Mouse (Mus musculus) kidney, embryonic 16.5 days (tissue): ENCODE measurements around the gene Wdr47. TPM values are rescaled to one million over a fixed set of nuclear protein-coding genes. Genes with fewer than 3 reads are reported as not detected.
"Not testable (repeated sequence)": the region's sequence is repeated elsewhere in the genome, so short reads cannot be mapped to it uniquely, and the experiment has no call there.

ENCODE experiments used
- ATAC-seq: fragments of 200-750 bp; cut with Nextera tagmentation; 2 replicates; pipeline ENCODE4 v1.8.0; 2017; ENCODE audit warnings: moderate TSS enrichment; ENCODE audit not compliant: low FRiP score, low TSS enrichment
- H3K27ac ChIP-seq: fragments of 300-500 bp; sonication (generic); 2 replicates; pipeline ENCODE4 v1.5.1; 2014; ENCODE audit warnings: low read length
- H3K27me3 ChIP-seq: fragments of 300-500 bp; sonication (generic); 2 replicates; pipeline ENCODE4 v1.6.1; 2014; ENCODE audit warnings: low read length, control low read depth, mixed read lengths; ENCODE audit not compliant: insufficient read depth
- H3K36me3 ChIP-seq: fragments of 300-500 bp; sonication (generic); 2 replicates; pipeline ENCODE4 v1.6.1; 2014; ENCODE audit warnings: low read length, control low read depth, mixed read lengths; ENCODE audit not compliant: insufficient read depth
- H3K4me1 ChIP-seq: fragments of 300-500 bp; sonication (generic); 2 replicates; pipeline ENCODE4 v1.6.1; 2014; ENCODE audit warnings: low read length, control low read depth, mixed read lengths; ENCODE audit not compliant: insufficient read depth
- H3K4me2 ChIP-seq: fragments of 300-500 bp; sonication (generic); replicated peaks from 2 replicates; pipeline ENCODE4 v1.6.1; 2014; ENCODE audit warnings: low read depth, low read length
- H3K4me3 ChIP-seq: fragments of 300-500 bp; sonication (generic); 2 replicates; pipeline ENCODE4 v1.5.1; 2014; ENCODE audit warnings: mild to moderate bottlenecking, low read length
- H3K9ac ChIP-seq: fragments of 300-500 bp; sonication (generic); replicated peaks from 2 replicates; pipeline ENCODE4 v1.6.1; 2014; ENCODE audit warnings: low read length
- H3K9me3 ChIP-seq: fragments of 300-500 bp; sonication (generic); 2 replicates; pipeline ENCODE4 v1.6.1; 2016; ENCODE audit warnings: low read length, control low read depth
- WGBS: fragments of 180-500 bp; shearing (Covaris S2); extraction: QIAGEN DNeasy Blood & Tissue Kit; methylation state at CpG from one replicate; pipeline ENCODE4 v1.1.7; 2014; 5-methylcytosine and 5-hydroxymethylcytosine counted together
- polyA plus RNA-seq: library from polyadenylated mRNA; unstranded; fragments of >200 nt; fragmentation: Nextera tagmentation; extraction: Ambion mirVana; gene quantifications from 2 replicates; pipeline ENCODE4 v1.2.1, GENCODE M21; 2015

Gene Wdr47
- polyA plus RNA-seq, 1 experiment from 2014 or later, result 8.9 TPM

DNA sequence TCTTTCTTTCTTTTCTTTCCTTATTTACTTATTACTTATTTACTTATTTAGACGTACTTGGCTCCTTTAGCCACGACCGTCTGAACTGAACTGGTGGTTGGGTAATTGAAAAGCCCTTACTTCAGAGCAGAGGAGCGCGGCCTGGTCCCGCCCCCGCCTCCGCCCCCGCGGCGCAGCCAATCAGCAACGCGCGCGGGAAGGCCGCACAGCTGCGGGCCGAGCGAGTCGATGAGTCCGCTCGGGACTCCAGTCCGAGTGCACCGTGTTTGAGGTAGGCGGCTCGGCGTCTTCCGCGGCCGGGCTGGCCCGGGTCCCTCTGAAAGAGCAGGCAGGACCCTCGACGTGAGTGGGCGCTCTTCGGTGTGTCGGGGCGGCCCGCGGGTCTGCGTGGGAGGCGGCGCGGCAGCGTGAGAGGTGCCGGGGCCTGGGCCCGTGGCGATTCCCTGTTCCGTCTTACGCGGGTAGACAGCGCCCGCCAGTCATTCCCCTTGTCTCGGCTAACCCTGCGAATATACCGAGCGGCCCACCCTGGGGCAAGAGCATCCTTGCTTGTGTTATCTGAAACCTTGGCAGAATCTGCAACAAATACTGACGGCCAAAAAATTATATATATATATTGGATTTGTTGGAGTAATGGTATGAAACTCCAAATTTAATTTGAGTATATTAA lies 62.8 kb downstream of the Wdr47 start, which contains the start of gene Clcc1:
Clcc1 (plus strand) TSS at position 204 of the 670 bp plus-strand sequence.
- no peaks in the 10 kb centered on the region for H3K9me3 ChIP-seq
- ATAC-seq, result peak; percentile 98
- H3K36me3 ChIP-seq, result no peaks in the 10 kb centered on the region
- H3K27ac ChIP-seq, result peak within 1 kb of the TSS; percentile 89
- H3K4me3 ChIP-seq, result peak within 1 kb of the TSS; percentile 89
- WGBS, result under 1% methylated on average over 57 of the region's 57 CpGs
- H3K4me1 ChIP-seq, result peaks cover 16% of the 10 kb centered on the region
- H3K4me2 ChIP-seq, result peak within 1 kb of the TSS; percentile 70
- H3K27me3 ChIP-seq, result no peaks in the 10 kb centered on the region
- H3K9ac ChIP-seq, result peak within 1 kb of the TSS; percentile 94

DNA sequence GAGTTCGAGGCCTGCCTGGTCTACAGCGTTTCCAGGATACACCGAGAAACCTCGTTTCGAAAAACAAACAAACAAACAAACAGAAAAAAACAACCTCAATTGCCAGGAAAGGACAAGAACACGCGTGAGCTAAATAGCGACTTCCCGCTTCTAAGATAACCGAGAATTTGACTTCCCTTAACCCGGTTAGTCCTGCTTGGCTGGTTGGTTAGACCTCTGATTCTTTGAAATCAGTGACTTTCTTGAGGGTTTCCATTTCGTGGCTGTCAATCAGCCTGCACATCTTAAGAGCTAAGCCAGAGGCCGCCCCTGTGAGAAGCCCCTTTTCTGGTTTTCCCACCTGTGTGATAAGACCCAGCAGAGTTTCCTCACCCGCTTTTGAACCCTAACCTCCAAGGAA lies 63.5 kb downstream of the Wdr47 start:
- peak overlapping the region; percentile 89 for H3K4me3 ChIP-seq
- peaks cover 16% of the 10 kb centered on the region for H3K4me1 ChIP-seq
- 24% methylated on average over 14 of the region's 14 CpGs for WGBS
- H3K4me2 ChIP-seq, result peak overlapping the region; percentile 70
- no peak overlapping the region for H3K27ac ChIP-seq
- no peaks in the 10 kb centered on the region for H3K36me3 ChIP-seq
- H3K27me3 ChIP-seq, result no peaks in the 10 kb centered on the region
- H3K9me3 ChIP-seq, result no peaks in the 10 kb centered on the region
- no peak for ATAC-seq
- peak overlapping the region; percentile 94 for H3K9ac ChIP-seq

DNA sequence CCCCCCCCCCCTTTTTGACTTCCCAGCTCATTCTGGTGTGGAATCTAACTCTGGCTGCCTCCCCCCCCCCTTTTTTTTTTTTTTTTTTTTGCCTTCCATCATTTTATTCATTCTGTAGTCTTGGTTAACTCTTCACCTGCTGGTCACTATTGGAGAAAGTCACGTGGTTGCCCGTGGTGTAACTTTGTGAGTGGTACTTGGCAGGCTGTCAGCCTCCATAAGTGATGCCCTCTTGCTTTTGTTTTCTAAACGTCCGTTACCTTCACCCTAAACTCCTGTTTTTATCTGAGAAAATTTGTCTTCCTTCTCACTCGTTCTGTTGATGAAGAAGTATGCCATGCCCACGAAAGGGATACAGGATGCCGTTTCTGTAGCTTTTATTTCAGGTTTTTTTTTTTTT lies 64.4 kb downstream of the Wdr47 start:
- H3K4me2 ChIP-seq, result peak overlapping the region; percentile 70; the same call in 1 of the 2 replicates

DNA sequence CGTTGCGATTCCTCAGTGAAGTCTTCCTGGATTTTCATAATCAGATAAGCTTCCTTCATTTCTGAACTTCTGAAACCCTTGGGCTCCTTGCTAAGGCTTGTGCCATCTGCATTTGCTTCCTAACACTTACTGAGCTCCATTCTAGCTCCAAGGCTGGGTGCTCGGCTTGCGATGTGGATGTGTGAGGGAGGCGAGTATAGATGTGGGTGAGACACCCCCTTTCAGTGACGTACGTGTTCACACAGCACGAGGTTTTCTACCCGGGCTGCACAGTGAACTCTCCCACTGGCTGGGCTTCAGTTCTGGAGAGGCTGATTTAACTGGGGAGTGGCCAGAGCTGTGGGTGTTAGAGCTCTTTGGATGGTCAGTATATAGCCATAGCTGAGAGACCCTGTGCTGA lies 67.5 kb downstream of the Wdr47 start:
- no peak overlapping the region for H3K4me2 ChIP-seq
- H3K9ac ChIP-seq, result no peak overlapping the region
- peaks cover 12% of the 10 kb centered on the region for H3K4me1 ChIP-seq
- H3K36me3 ChIP-seq, result peaks cover 20% of the 10 kb centered on the region
- H3K27me3 ChIP-seq, result no peaks in the 10 kb centered on the region
- 91% methylated on average over 9 of the region's 9 CpGs for WGBS
- no peak for ATAC-seq
- no peak overlapping the region for H3K4me3 ChIP-seq
- no peak overlapping the region for H3K27ac ChIP-seq
- H3K9me3 ChIP-seq, result no peaks in the 10 kb centered on the region

More for the DNA sequence above, 64.4 kb downstream of the Wdr47 start:
- H3K27ac ChIP-seq, result no peak overlapping the region
- no peak for ATAC-seq
- no peak overlapping the region for H3K9ac ChIP-seq
- no peaks in the 10 kb centered on the region for H3K36me3 ChIP-seq
- peaks cover 16% of the 10 kb centered on the region for H3K4me1 ChIP-seq
- no peaks in the 10 kb centered on the region for H3K9me3 ChIP-seq
- WGBS, result 86% methylated on average over 7 of the region's 7 CpGs
- no peak overlapping the region for H3K4me3 ChIP-seq
- H3K27me3 ChIP-seq, result no peaks in the 10 kb centered on the region

DNA sequence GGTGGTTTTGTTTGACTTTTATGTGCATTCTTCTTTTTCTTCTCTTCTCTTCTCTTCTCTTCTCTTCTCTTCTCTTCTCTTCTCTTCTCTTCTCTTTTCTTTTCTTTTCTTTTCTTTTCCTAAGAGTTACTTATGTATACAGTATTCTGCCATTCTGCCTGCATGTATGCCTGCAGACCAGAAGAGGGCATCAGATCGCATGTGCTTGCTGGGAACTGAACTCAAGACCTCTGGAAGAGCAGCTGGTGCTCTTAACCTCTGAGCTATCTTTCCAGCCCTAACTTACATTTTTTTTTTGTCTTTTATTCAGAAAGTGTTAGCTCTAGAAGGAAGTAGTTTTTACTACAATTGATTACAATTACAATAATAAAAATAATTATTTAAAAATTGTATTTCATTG lies 69.9 kb downstream of the Wdr47 start:
- H3K4me2 ChIP-seq, result no peak overlapping the region
- no peaks in the 10 kb centered on the region for H3K9me3 ChIP-seq
- H3K27ac ChIP-seq, result no peak overlapping the region
- WGBS, result 84% methylated on average over 1 of the region's 1 CpGs
- H3K9ac ChIP-seq, result no peak overlapping the region
- H3K4me3 ChIP-seq, result no peak overlapping the region
- no peak for ATAC-seq
- no peaks in the 10 kb centered on the region for H3K27me3 ChIP-seq
- H3K4me1 ChIP-seq, result no peaks in the 10 kb centered on the region
- H3K36me3 ChIP-seq, result peaks cover 32% of the 10 kb centered on the region

DNA sequence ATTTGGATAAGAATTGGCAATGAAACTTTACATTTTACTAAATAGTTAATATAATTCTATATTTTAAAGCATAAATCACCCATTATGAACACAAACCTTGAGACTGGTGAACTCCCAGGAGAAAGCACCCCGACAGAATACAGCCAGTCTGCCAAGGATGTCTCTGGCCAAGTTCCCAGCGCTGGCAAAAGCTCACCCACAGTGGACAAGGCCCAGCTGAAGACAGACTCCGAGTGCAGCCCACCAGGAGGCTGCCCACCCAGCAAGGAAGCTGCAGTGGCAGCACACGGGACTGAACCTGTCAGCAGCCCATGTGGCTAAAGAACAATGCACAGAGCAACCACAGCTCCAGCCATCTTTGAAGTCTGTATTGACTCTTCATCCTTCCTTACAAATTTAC lies 85.5 kb downstream of the Wdr47 start:
- 72% methylated on average over 4 of the region's 4 CpGs for WGBS
- Histone ChIP-seq H3K9ac (no peak overlapping the region), H3K27ac (no peak overlapping the region), H3K36me3 (peaks cover 72% of the 10 kb centered on the region), H3K4me2 (no peak overlapping the region), H3K4me1 (no peaks in the 10 kb centered on the region), H3K4me3 (no peak overlapping the region), H3K9me3 (no peaks in the 10 kb centered on the region), H3K27me3 (no peaks in the 10 kb centered on the region)
- no peak for ATAC-seq

DNA sequence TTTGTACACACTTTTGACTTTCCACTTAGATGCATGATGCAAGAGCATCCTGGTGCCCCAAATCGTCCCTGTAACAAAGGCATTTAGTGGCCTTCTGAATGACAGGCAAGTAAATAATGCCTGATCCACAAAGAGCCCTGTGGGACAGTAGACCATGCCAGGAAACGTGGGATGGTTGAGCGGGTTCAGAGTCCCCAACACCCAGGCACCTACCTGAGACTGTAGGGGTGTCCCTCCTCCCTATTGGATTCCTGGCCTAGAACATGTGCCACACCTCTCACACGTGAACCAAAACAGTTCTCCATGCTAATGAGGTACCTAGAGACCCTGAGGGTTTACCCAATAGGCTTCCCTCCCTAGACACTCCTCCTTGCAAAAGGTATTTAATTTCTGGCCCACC lies 89.9 kb downstream of the Wdr47 start:
- WGBS, result 84% methylated on average over 4 of the region's 4 CpGs
- Histone ChIP-seq H3K4me3 (no peak overlapping the region), H3K9ac (no peak overlapping the region), H3K36me3 (peaks cover 69% of the 10 kb centered on the region), H3K4me2 (no peak overlapping the region), H3K4me1 (no peaks in the 10 kb centered on the region), H3K27me3 (no peaks in the 10 kb centered on the region), H3K9me3 (no peaks in the 10 kb centered on the region), H3K27ac (no peak overlapping the region)
- no peak for ATAC-seq

DNA sequence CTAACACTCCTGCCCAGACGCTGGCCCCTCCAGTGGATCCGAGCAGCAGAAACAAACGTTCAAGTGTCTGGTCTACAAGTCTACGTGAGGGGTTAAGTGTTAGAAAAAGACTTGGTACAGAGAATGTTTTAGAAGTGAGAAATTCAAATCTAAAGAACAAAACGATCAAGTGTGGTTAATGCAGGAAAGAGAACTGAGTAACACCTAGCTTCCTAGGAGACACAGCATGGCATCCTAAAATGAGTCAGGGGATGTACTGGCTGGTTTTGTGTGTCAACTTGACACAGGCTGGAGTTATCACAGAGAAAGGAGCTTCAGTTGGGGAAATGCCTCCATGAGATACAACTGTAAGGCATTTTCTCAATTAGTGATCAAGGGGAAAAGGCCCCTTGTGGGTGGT lies 92.5 kb downstream of the Wdr47 start:
- H3K9ac ChIP-seq, H3K4me3 ChIP-seq, H3K27me3 ChIP-seq, H3K27ac ChIP-seq, H3K4me1 ChIP-seq, ATAC-seq, H3K4me2 ChIP-seq, H3K9me3 ChIP-seq: not testable (repeated sequence)
- peaks cover 66% of the 10 kb centered on the region for H3K36me3 ChIP-seq
- WGBS, result 91% methylated on average over 5 of the region's 5 CpGs

DNA sequence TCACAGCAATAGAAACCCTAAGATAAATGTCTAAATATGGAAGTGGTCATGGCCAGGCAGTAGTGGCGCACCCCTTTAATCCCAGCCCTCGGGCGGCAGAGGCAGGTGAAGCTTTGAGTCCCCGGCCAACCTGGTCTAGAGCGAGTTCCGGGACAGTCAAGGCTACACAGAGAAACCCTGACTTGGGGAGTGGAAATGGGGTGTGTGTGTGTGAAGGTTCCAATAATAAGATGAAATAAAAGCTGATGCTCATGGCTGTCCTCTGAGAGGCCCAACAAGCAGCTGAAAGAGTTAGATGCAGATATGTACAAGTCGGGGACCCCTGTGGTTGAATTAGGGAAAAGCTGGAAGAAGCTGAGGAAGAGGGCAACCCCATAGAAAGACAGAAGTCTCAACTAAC lies 94.6 kb downstream of the Wdr47 start:
- H3K36me3 ChIP-seq, result peaks cover 57% of the 10 kb centered on the region
- H3K27ac ChIP-seq, result no peak overlapping the region
- ATAC-seq, result no peak
- no peaks in the 10 kb centered on the region for H3K4me1 ChIP-seq
- no peaks in the 10 kb centered on the region for H3K9me3 ChIP-seq
- H3K4me3 ChIP-seq, result no peak overlapping the region
- H3K27me3 ChIP-seq, result no peaks in the 10 kb centered on the region
- no peak overlapping the region for H3K4me2 ChIP-seq
- H3K9ac ChIP-seq, result no peak overlapping the region
- WGBS, result 97% methylated on average over 7 of the region's 7 CpGs

DNA sequence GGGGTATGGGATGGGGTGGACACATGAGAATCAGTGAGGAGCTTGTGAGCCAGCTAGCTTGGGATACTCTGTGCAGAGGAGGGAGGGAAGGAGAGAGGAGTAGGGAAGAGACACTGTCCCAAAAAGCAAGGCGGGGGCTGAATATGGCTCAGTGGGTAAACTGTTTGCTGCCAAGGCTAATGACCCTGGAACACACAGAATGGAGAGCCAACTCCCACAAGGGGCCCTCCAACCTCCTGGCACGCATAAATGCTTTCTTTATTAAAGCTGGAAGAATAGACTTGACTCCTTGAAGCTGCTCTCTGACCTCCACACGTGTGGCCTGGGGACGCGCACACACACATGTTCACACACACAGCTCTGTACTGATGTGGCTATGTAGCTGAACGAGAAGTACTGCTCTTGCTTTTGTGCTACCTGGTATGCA lies 97.9 kb downstream of the Wdr47 start:
- H3K36me3 ChIP-seq, result peaks cover 36% of the 10 kb centered on the region
- H3K27ac ChIP-seq, result no peak overlapping the region
- ATAC-seq, result no peak
- no peaks in the 10 kb centered on the region for H3K4me1 ChIP-seq
- H3K27me3 ChIP-seq, result no peaks in the 10 kb centered on the region
- no peaks in the 10 kb centered on the region for H3K9me3 ChIP-seq
- H3K4me2 ChIP-seq, result no peak overlapping the region
- no peak overlapping the region for H3K4me3 ChIP-seq
- WGBS, result 82% methylated on average over 6 of the region's 6 CpGs
- H3K9ac ChIP-seq, result no peak overlapping the region
